Mouse (Mus musculus): ENCODE data around the gene Gm10300. TPM values are rescaled to one million over a fixed set of nuclear protein-coding genes. Genes with fewer than 3 reads are reported as not detected.

Gm10300 gene
- polyA plus RNA-seq, 1 experiment from 2014 or later = not detected

- peak within 1 kb of the TSS; percentile 90 for H3K9ac ChIP-seq (ENCODE audit: low read length)
- H3K9me3 ChIP-seq (ENCODE audit: control insufficient read depth, low read length) = no peaks in the 10 kb centered on the region
- WGBS = 2% methylated on average over 45 of the region's 47 CpGs
- H3K27me3 ChIP-seq (ENCODE audit: control insufficient read depth, insufficient read depth, low read length) = no peaks in the 10 kb centered on the region
- H3K36me3 ChIP-seq (ENCODE audit: control insufficient read depth, insufficient read depth, low read length) = no peaks in the 10 kb centered on the region
- TF ChIP-seq EP300 (optimal IDR thresholded peaks at IDR 0.05) (peak; percentile 23), CTCF (IDR thresholded peaks at IDR 0.05; ENCODE audit: low read depth) (no peak)
- peak within 1 kb of the TSS; percentile 82 for H3K4me3 ChIP-seq (ENCODE audit: low read depth, low read length)
- ATAC-seq (ENCODE audit: low FRiP score, low TSS enrichment) = peak; percentile 95
- no peaks in the 10 kb centered on the region for H3K4me1 ChIP-seq (replicated peaks; ENCODE audit: control insufficient read depth, insufficient read depth)
- peak within 1 kb of the TSS; percentile 88 for H3K27ac ChIP-seq (replicated peaks)
- peak within 1 kb of the TSS; percentile 98 for H3K4me2 ChIP-seq (replicated peaks; ENCODE audit: low read depth)
- DNase-seq (ENCODE audit: low spot score) = peak; percentile 100
Observed at GRCm38 (mm10) chr4:132074933-132075769, 654 bp downstream of the Gm10300 start, which contains the start of gene Epb41. Gene Epb41, minus strand, starts transcription at chr4:132075321.

- no peak for ATAC-seq (ENCODE audit: low FRiP score, low TSS enrichment)
- Histone ChIP-seq H3K27me3 (ENCODE audit: control insufficient read depth, insufficient read depth, low read length) (no peaks in the 10 kb centered on the region), H3K36me3 (ENCODE audit: control insufficient read depth, insufficient read depth, low read length) (no peaks in the 10 kb centered on the region), H3K27ac (replicated peaks) (peak overlapping the region; percentile 88), H3K9me3 (ENCODE audit: control insufficient read depth, low read length) (no peaks in the 10 kb centered on the region), H3K4me2 (replicated peaks; ENCODE audit: low read depth) (peak overlapping the region; percentile 98; the same call in 1 of the 2 replicates), H3K9ac (ENCODE audit: low read length) (no peak overlapping the region), H3K4me3 (ENCODE audit: low read depth, low read length) (no peak overlapping the region), H3K4me1 (replicated peaks; ENCODE audit: control insufficient read depth, insufficient read depth) (no peaks in the 10 kb centered on the region)
- TF ChIP-seq CTCF (IDR thresholded peaks at IDR 0.05; ENCODE audit: low read depth) (no peak), EP300 (optimal IDR thresholded peaks at IDR 0.05) (no peak)
- DNase-seq (ENCODE audit: low spot score) = no peak
- WGBS = 67% methylated on average over 1 of the region's 1 CpGs
Observed at GRCm38 (mm10) chr4:132075796-132076195, 1.3 kb downstream of the Gm10300 start.

GRCm38 (mm10) chr4:132076480-132077405, 2.2 kb downstream of the Gm10300 start:
- H3K27ac ChIP-seq (replicated peaks) = peak overlapping the region; percentile 88
- H3K27me3 ChIP-seq (ENCODE audit: control insufficient read depth, insufficient read depth, low read length) = no peaks in the 10 kb centered on the region
- H3K36me3 ChIP-seq (ENCODE audit: control insufficient read depth, insufficient read depth, low read length) = no peaks in the 10 kb centered on the region
- H3K4me3 ChIP-seq (ENCODE audit: low read depth, low read length) = no peak overlapping the region
- no peaks in the 10 kb centered on the region for H3K9me3 ChIP-seq (ENCODE audit: control insufficient read depth, low read length)
- H3K9ac ChIP-seq (ENCODE audit: low read length) = peak overlapping the region; percentile 4; the same call in 1 of the 2 replicates
- no peaks in the 10 kb centered on the region for H3K4me1 ChIP-seq (replicated peaks; ENCODE audit: control insufficient read depth, insufficient read depth)
- WGBS = 29% methylated on average over 20 of the region's 20 CpGs
- no peak for TF ChIP-seq EP300 (optimal IDR thresholded peaks at IDR 0.05)
- no peak for TF ChIP-seq CTCF (IDR thresholded peaks at IDR 0.05; ENCODE audit: low read depth)
- peak; percentile 82 for ATAC-seq (ENCODE audit: low FRiP score, low TSS enrichment)
- peak; percentile 91 for DNase-seq (ENCODE audit: low spot score)
- no peak overlapping the region; the same call in 1 of the 2 replicates for H3K4me2 ChIP-seq (replicated peaks; ENCODE audit: low read depth)

GRCm38 (mm10) chr4:132077445-132077844, 2.9 kb downstream of the Gm10300 start:
- Histone ChIP-seq H3K36me3 (ENCODE audit: control insufficient read depth, insufficient read depth, low read length) (no peaks in the 10 kb centered on the region), H3K4me3 (ENCODE audit: low read depth, low read length) (no peak overlapping the region), H3K9ac (ENCODE audit: low read length) (peak overlapping the region; percentile 45; the same call in 1 of the 2 replicates), H3K27me3 (ENCODE audit: control insufficient read depth, insufficient read depth, low read length) (no peaks in the 10 kb centered on the region), H3K4me2 (replicated peaks; ENCODE audit: low read depth) (no peak overlapping the region), H3K27ac (replicated peaks) (peak overlapping the region; percentile 88), H3K9me3 (ENCODE audit: control insufficient read depth, low read length) (no peaks in the 10 kb centered on the region), H3K4me1 (replicated peaks; ENCODE audit: control insufficient read depth, insufficient read depth) (no peaks in the 10 kb centered on the region)
- 62% methylated on average over 7 of the region's 7 CpGs for WGBS
- DNase-seq (ENCODE audit: low spot score) = peak; percentile 38
- TF ChIP-seq CTCF (IDR thresholded peaks at IDR 0.05; ENCODE audit: low read depth) (no peak), EP300 (optimal IDR thresholded peaks at IDR 0.05) (no peak)
- no peak for ATAC-seq (ENCODE audit: low FRiP score, low TSS enrichment)

- Histone ChIP-seq H3K27me3 (ENCODE audit: control insufficient read depth, insufficient read depth, low read length) (no peaks in the 10 kb centered on the region), H3K36me3 (ENCODE audit: control insufficient read depth, insufficient read depth, low read length) (no peaks in the 10 kb centered on the region), H3K4me1 (replicated peaks; ENCODE audit: control insufficient read depth, insufficient read depth) (no peaks in the 10 kb centered on the region), H3K4me2 (replicated peaks; ENCODE audit: low read depth) (no peak overlapping the region), H3K4me3 (ENCODE audit: low read depth, low read length) (no peak overlapping the region), H3K9ac (ENCODE audit: low read length) (no peak overlapping the region), H3K9me3 (ENCODE audit: control insufficient read depth, low read length) (no peaks in the 10 kb centered on the region), H3K27ac (replicated peaks) (no peak overlapping the region)
- WGBS = 58% methylated on average over 7 of the region's 7 CpGs
- no peak for ATAC-seq (ENCODE audit: low FRiP score, low TSS enrichment)
- DNase-seq (ENCODE audit: low spot score) = peak; percentile 47
- TF ChIP-seq CTCF (IDR thresholded peaks at IDR 0.05; ENCODE audit: low read depth) (no peak), EP300 (optimal IDR thresholded peaks at IDR 0.05) (no peak)
Observed at GRCm38 (mm10) chr4:132078296-132078714, 3.8 kb downstream of the Gm10300 start.

All from stomach, postnatal 0 days (tissue).